Mouse (Mus musculus) G1E (cell line): ENCODE results near the gene Agpat1.

Experiments
- CTCF ChIP-seq: IDR thresholded peaks from 2 replicates; pipeline ENCODE4 v1.5.1; 2012; ENCODE audit warnings: low read depth, low read length, inconsistent platforms, mixed read lengths
- TAL1 ChIP-seq: conservative IDR thresholded peaks from 2 replicates; pipeline ENCODE4 v1.6.1; 2012; ENCODE audit warnings: low read depth, low read length, inconsistent platforms, mixed read lengths

- TF ChIP-seq CTCF = no peak
- TF ChIP-seq TAL1 = no peak
These were observed 58.9 kb downstream of the Agpat1 start for GRCm38 (mm10) chr17:34662978-34663377.
